Mouse (Mus musculus): Measurements from ENCODE around the gene Usp6nl. TPM values are rescaled to one million over a fixed set of nuclear protein-coding genes. Genes with fewer than 3 reads are reported as not detected.

Gene Usp6nl
- polyA plus RNA-seq, 1 experiment from 2014 or later = 16.5 TPM

DNA sequence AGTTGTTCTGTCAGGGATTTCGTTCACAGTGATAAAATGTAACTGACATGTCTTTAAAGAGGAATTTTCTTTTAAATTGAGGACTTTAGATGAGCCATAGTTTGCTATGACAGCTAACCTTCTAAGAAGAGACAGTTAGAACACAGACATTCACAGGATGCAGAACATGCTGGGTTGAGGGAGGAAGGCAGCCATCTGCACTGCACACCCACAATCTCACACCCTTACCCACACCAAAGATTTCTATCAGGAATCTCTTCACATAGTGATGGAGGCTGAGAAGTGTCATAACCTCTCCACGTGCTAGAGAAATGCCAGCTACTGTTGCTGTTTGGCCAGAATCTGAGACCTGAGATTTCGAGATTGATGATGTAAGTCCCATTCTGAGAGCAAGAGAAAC lies 139.8 kb downstream of the Usp6nl start:
- Histone ChIP-seq H3K4me2 (replicated peaks) (no peak overlapping the region), H3K9ac (no peak overlapping the region), H3K4me3 (no peak overlapping the region), H3K4me1 (0 out of 2 replicates have a peak, but pooled peaks cover 8% of the 10 kb centered on the region), H3K36me3 (no peaks in the 10 kb centered on the region), H3K9me3 (no peaks in the 10 kb centered on the region), H3K27ac (no peak overlapping the region), H3K27me3 (no peaks in the 10 kb centered on the region)
- 84% methylated on average over 3 of the region's 3 CpGs for WGBS
- no peak for ATAC-seq (ENCODE audit: insufficient number of reproducible peaks, insufficient read depth, low FRiP score, low TSS enrichment)

DNA sequence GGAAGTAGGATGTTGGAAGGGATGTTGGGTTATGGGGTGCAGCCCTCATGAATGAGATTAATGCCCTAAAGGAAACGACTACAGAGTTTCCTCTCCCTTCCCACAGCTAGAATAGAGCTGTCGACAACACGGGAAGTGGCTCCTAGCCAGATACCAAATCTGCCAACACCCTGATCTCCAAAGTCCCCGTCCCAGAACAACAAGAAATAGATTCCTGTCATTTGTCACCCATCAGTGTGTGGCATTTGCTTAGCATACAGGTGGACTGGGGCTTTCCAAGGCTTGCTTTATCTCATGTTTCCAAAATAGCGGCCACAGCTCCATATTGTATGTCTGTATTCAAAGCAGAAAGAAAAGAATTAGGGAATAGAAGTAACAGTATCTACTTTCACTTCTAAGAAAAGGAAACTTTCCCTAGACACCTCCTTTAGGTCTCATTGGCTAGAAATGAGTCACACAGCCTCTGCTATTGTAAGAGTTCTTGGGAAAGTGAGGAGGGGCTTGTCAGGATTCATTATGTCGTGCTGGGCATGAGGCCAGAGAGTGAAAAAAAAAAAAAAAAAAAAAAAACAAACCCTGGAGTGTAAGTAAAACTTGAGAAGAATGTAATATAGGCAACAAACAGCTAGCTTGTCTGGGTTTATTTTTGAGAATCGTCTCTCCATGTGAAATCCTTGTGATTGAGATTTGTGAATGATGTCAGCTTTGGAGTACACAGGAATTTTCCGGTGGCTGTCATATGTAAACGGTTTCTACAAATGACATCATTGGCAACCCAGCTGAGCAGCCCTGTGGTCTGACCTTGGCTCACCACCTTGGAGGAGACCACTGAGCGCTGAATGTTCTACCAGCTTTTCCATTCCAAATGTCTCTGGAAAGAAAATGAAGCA lies 141.6 kb downstream of the Usp6nl start:
- no peaks in the 10 kb centered on the region for H3K27me3 ChIP-seq
- no peak overlapping the region for H3K4me3 ChIP-seq
- WGBS = 56% methylated on average over 10 of the region's 10 CpGs
- H3K9me3 ChIP-seq = no peaks in the 10 kb centered on the region
- H3K9ac ChIP-seq = no peak overlapping the region
- no peaks in the 10 kb centered on the region for H3K36me3 ChIP-seq
- peak; percentile 77; the same call in 1 of the 2 replicates for ATAC-seq (ENCODE audit: insufficient number of reproducible peaks, insufficient read depth, low FRiP score, low TSS enrichment)
- no peak overlapping the region for H3K4me2 ChIP-seq (replicated peaks)
- H3K4me1 ChIP-seq = 0 out of 2 replicates have a peak, but pooled peaks cover 8% of the 10 kb centered on the region
- peak overlapping the region; percentile 37; the same call in 1 of the 2 replicates for H3K27ac ChIP-seq

DNA sequence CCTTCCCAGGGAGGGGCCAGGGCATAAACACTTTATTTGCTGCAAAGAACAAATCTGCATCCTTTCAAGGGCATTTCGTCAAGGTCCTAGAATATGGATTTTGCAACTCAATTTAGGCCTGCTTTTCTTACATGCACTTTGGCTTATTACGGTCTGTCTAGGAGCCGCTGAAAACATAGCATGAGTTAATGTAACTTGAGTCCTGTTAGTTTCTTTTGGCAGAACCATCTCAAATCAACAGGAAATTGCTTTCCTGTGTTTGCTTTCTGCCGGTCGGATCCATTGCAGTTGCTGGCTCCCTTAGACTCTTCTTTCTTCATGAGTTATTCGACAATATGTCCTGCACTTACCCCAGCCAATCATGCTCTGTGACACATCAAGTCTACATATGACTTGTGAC lies 143.9 kb downstream of the Usp6nl start:
- Histone ChIP-seq H3K4me3 (no peak overlapping the region), H3K4me2 (replicated peaks) (no peak overlapping the region), H3K27ac (no peak overlapping the region), H3K9me3 (no peaks in the 10 kb centered on the region), H3K27me3 (no peaks in the 10 kb centered on the region), H3K9ac (no peak overlapping the region), H3K36me3 (no peaks in the 10 kb centered on the region), H3K4me1 (peaks cover 15% of the 10 kb centered on the region; the same call in 1 of the 2 replicates)
- 52% methylated on average over 6 of the region's 6 CpGs for WGBS
- no peak for ATAC-seq (ENCODE audit: insufficient number of reproducible peaks, insufficient read depth, low FRiP score, low TSS enrichment)

DNA sequence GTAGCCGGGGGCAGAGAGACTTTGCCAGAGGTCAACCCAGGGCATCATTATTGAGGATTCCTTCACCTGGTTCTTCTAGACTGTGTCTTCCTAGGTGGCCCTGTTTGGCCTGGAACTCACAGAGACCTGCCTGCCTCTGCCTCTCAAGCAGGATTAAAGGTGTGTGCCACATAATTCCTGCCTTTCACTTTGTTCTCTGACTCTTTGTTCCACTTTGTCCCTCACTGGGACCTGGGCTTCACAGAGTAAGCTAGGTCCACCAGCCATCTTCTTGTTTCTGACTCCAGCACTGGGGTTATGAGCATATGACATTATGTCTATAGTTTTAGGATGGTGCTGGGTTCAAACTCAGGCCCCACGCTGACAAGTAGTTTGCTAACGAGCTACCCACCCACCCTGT lies 144.9 kb downstream of the Usp6nl start:
- 90% methylated on average over 3 of the region's 3 CpGs for WGBS
- Histone ChIP-seq H3K9me3 (no peaks in the 10 kb centered on the region), H3K27me3 (no peaks in the 10 kb centered on the region), H3K9ac (no peak overlapping the region), H3K4me3 (no peak overlapping the region), H3K4me2 (replicated peaks) (no peak overlapping the region), H3K4me1 (peaks cover 19% of the 10 kb centered on the region; the same call in 1 of the 2 replicates), H3K27ac (no peak overlapping the region), H3K36me3 (no peaks in the 10 kb centered on the region)
- no peak for ATAC-seq (ENCODE audit: insufficient number of reproducible peaks, insufficient read depth, low FRiP score, low TSS enrichment)

DNA sequence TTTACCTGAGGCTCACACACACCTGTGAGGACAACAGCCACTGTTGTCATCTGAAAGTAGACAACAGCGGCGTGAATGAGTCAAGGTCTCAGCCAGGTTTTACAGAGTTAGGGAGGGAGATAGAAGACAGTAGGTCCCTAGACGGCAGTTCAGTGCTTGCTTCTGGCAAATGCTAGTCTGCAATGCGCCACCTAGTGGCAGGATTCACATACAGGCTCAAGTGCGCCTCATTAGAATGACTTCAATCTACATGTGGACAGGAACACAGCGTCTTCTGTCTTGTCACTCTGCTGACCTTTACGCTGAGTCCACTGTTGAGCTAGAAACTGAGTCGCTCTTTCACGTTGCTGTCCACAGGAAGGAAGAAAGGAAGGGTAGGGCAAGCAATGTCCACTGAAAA lies 146.7 kb downstream of the Usp6nl start:
- no peaks in the 10 kb centered on the region for H3K27me3 ChIP-seq
- H3K9ac ChIP-seq = no peak overlapping the region
- H3K4me2 ChIP-seq (replicated peaks) = no peak overlapping the region
- no peaks in the 10 kb centered on the region for H3K36me3 ChIP-seq
- H3K4me1 ChIP-seq = peaks cover 19% of the 10 kb centered on the region; the same call in 1 of the 2 replicates
- WGBS = 26% methylated on average over 9 of the region's 9 CpGs
- no peak for ATAC-seq (ENCODE audit: insufficient number of reproducible peaks, insufficient read depth, low FRiP score, low TSS enrichment)
- no peak overlapping the region for H3K4me3 ChIP-seq
- H3K27ac ChIP-seq = no peak overlapping the region
- no peaks in the 10 kb centered on the region for H3K9me3 ChIP-seq

DNA sequence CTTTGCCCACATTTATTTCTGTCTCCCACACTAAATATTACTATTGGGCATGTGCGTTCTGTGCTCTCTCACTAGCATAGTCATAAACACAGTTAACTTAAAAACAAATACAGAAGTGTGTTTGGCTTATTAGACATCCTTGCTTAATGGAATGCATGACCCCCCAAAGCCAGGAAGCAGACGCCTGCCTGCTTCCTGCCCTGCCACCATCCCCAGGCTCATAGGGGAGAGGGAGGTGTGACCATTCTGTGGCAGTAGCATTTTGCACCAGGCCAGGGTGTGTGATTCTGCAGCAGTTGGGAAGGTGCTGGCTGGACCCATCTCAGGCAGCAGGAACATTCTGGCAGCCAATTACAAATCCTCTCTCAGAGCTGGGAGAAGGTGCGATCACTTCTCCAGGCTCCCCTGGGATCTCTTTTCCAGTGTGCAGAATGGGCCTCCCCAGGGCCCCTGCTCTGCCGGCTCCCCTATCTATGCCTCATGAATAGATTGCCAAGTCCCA lies 148.7 kb downstream of the Usp6nl start:
- Histone ChIP-seq H3K36me3 (no peaks in the 10 kb centered on the region), H3K4me3 (no peak overlapping the region), H3K27me3 (no peaks in the 10 kb centered on the region), H3K9ac (no peak overlapping the region), H3K4me1 (peaks cover 16% of the 10 kb centered on the region; the same call in 1 of the 2 replicates), H3K9me3 (no peaks in the 10 kb centered on the region), H3K27ac (no peak overlapping the region), H3K4me2 (replicated peaks) (no peak overlapping the region)
- no peak for ATAC-seq (ENCODE audit: insufficient number of reproducible peaks, insufficient read depth, low FRiP score, low TSS enrichment)
- WGBS = 49% methylated on average over 4 of the region's 4 CpGs

DNA sequence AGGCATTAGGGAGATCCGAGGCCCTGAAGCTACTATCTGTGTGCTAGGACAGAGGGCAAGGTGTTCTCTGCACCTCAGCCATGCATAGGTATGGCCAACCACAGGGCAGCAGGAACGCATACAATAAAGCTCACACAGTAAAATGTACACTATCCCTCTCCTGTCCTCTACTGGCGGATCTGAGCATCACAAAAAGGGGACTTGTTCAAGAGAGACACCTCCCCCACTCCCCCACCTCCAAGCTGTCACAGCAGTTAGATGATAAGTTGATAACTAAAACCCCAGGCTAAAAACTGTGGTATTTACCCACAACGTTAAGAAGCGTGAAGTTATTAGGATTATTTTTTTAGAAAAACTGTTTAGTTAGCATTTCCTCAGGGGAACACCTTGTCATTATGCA lies 151.4 kb downstream of the Usp6nl start:
- no peak overlapping the region for H3K27ac ChIP-seq
- WGBS = 73% methylated on average over 5 of the region's 5 CpGs
- no peak overlapping the region for H3K4me2 ChIP-seq (replicated peaks)
- ATAC-seq (ENCODE audit: insufficient number of reproducible peaks, insufficient read depth, low FRiP score, low TSS enrichment) = no peak
- H3K4me3 ChIP-seq = no peak overlapping the region
- no peaks in the 10 kb centered on the region for H3K9me3 ChIP-seq
- H3K4me1 ChIP-seq = peaks cover 14% of the 10 kb centered on the region
- H3K36me3 ChIP-seq = no peaks in the 10 kb centered on the region
- H3K27me3 ChIP-seq = no peaks in the 10 kb centered on the region
- H3K9ac ChIP-seq = no peak overlapping the region

DNA sequence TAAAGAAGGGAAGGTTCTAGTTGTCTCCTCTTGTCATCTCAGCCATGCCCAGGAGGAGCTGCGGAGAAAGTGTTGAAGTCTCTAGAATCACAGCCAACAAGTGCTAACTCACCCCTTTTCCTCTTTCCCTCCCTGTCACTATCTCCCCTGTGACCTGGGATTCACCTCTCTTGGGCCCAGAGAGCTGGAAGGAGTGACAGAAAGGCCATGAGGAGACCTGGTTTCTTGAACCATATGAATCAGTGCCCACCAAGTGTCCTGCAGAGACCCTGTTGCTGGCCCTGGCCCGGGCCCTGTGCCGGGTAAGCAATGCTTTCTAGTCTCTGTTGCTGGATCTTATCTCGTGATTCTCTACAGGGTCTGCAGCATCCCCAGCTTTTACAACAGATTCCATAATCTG lies 155.4 kb downstream of the Usp6nl start:
- H3K9me3 ChIP-seq = no peaks in the 10 kb centered on the region
- no peaks in the 10 kb centered on the region for H3K36me3 ChIP-seq
- no peak overlapping the region for H3K27ac ChIP-seq
- H3K4me1 ChIP-seq = peaks cover 14% of the 10 kb centered on the region
- H3K9ac ChIP-seq = no peak overlapping the region
- ATAC-seq (ENCODE audit: insufficient number of reproducible peaks, insufficient read depth, low FRiP score, low TSS enrichment) = no peak
- H3K4me3 ChIP-seq = no peak overlapping the region
- H3K4me2 ChIP-seq (replicated peaks) = no peak overlapping the region
- 88% methylated on average over 4 of the region's 4 CpGs for WGBS
- H3K27me3 ChIP-seq = no peaks in the 10 kb centered on the region

DNA sequence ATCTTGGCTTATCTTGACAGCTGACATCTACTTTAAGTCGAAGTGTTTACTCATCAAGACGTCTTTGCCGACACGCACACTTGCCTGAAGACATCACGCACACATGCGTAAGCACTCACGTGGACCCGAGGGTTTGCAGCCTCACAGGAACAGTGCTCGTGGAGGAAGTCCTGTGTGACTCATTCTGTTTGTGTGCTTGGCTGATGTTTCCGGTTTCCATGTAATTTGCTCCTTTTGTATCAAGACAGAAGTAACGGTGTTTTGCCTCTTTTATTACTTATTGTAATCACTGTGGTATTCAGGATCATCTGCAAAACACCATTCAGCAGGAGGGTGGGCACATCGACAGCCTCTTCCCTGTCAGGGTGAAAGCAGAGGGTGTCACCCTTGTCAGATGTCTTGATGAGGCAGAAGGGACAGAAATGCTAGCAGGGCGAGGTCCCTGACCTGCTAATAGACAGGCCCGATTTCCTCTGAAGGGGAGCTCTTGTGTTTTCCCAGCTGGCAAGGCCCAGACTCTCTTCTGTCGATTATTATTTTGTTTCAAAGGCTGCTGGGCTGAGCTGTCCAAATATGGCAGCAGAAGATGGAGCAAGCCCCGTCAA lies 156.0 kb downstream of the Usp6nl start:
- H3K4me2 ChIP-seq (replicated peaks) = no peak overlapping the region
- no peaks in the 10 kb centered on the region for H3K27me3 ChIP-seq
- no peak for ATAC-seq (ENCODE audit: insufficient number of reproducible peaks, insufficient read depth, low FRiP score, low TSS enrichment)
- H3K27ac ChIP-seq = no peak overlapping the region
- H3K9me3 ChIP-seq = no peaks in the 10 kb centered on the region
- H3K4me1 ChIP-seq = peaks cover 20% of the 10 kb centered on the region
- H3K4me3 ChIP-seq = no peak overlapping the region
- H3K36me3 ChIP-seq = no peaks in the 10 kb centered on the region
- no peak overlapping the region for H3K9ac ChIP-seq
- 66% methylated on average over 16 of the region's 16 CpGs for WGBS

DNA sequence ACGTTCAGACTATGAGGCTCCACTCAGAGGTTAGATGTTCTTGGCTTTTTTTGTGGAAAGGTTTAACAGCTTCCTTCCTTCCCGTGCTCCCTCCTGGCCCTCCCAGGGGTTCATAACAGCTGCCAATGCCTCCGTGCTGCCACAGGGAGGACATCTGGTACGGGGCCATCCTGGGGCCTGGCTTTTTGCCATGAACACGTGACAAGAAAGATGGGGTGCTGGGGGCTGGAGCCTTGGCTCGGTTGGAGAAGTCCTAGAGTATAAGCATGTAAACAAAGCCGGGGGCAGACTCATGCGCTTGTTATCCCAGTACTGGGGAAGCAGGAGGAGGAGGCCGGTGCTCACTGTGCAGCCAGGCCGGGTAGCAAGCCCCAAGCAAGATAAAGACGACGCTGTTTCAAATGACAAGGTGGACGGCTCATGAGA lies 156.5 kb downstream of the Usp6nl start:
- Histone ChIP-seq H3K27me3 (no peaks in the 10 kb centered on the region), H3K4me3 (no peak overlapping the region), H3K36me3 (no peaks in the 10 kb centered on the region), H3K4me2 (replicated peaks) (no peak overlapping the region), H3K9ac (no peak overlapping the region), H3K4me1 (peaks cover 25% of the 10 kb centered on the region), H3K27ac (0 out of 2 replicates have a peak overlapping the region, but pooled peaks have one; percentile 30), H3K9me3 (no peaks in the 10 kb centered on the region)
- no peak for ATAC-seq (ENCODE audit: insufficient number of reproducible peaks, insufficient read depth, low FRiP score, low TSS enrichment)
- 34% methylated on average over 13 of the region's 13 CpGs for WGBS

DNA sequence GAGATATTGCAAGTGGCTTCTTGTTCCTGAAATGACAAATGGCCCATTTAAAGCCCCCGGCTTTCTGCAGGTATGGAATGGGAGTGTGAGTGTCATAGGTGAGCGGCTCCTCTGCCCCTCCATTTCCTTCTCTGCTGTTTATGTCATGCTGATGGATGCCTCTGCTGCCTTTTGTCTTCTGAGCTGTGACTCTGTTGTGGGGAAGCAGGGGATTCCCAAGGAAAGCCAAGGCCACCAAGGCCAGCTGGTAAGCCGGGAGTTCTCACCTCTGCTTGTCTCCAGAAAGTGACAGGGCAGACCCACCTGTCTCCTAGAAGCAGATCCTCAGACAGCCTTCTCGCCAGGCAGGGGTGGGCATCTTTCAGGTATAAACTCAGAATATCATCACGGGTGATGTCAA lies 157.2 kb downstream of the Usp6nl start:
- Histone ChIP-seq H3K4me1 (peaks cover 27% of the 10 kb centered on the region), H3K9me3 (no peaks in the 10 kb centered on the region), H3K4me3 (no peak overlapping the region), H3K27ac (no peak overlapping the region), H3K4me2 (replicated peaks) (no peak overlapping the region), H3K27me3 (no peaks in the 10 kb centered on the region), H3K36me3 (no peaks in the 10 kb centered on the region), H3K9ac (no peak overlapping the region)
- no peak for ATAC-seq (ENCODE audit: insufficient number of reproducible peaks, insufficient read depth, low FRiP score, low TSS enrichment)
- WGBS = 78% methylated on average over 5 of the region's 5 CpGs

DNA sequence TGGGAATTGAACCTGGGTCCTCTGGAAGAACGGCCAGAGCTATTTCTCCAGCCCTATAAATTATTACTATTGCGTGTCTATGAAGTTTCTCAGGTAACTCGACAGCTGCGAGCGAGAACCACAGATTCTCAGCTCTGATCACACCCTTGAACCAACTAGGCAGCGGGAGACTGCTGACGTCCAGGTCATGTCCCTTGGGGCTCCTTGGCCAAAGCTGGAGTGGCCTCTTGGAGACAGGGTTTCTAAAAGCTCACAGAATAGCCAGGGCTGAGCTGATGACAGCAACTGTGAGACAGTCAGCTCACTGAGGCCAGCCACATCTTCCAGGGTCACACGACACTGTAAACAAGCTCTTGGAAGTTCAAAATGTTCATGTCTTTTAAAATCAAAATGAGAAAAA lies 159.5 kb downstream of the Usp6nl start:
- Histone ChIP-seq H3K4me1 (peaks cover 27% of the 10 kb centered on the region), H3K9me3 (no peaks in the 10 kb centered on the region), H3K27ac (no peak overlapping the region), H3K9ac (no peak overlapping the region), H3K36me3 (no peaks in the 10 kb centered on the region), H3K4me2 (replicated peaks) (no peak overlapping the region), H3K27me3 (no peaks in the 10 kb centered on the region), H3K4me3 (no peak overlapping the region)
- WGBS = 92% methylated on average over 8 of the region's 8 CpGs
- ATAC-seq (ENCODE audit: insufficient number of reproducible peaks, insufficient read depth, low FRiP score, low TSS enrichment) = no peak
